Mouse (Mus musculus) E14TG2a.4 (cell line): ENCODE data around the gene Bcl7b.

ENCODE experiments used
- H3K27me3 ChIP-seq: 2 replicates; pipeline ENCODE4 v1.6.1; 2014; ENCODE audit warnings: low read length, control low read depth; ENCODE audit not compliant: insufficient read depth
- H3K36me3 ChIP-seq: 2 replicates; pipeline ENCODE4 v1.6.1; 2014; ENCODE audit warnings: low read length, control low read depth; ENCODE audit not compliant: insufficient read depth
- H3K4me1 ChIP-seq: replicated peaks from 2 replicates; pipeline ENCODE4 v1.6.1; 2014; ENCODE audit warnings: low read depth, low read length, control low read depth
- H3K4me3 ChIP-seq: replicated peaks from 2 replicates; pipeline ENCODE4 v1.5.1; 2014; ENCODE audit warnings: mild to moderate bottlenecking, low read length
- H3K9me3 ChIP-seq: 2 replicates; pipeline ENCODE4 v1.6.1; 2014; ENCODE audit warnings: low read length, control low read depth
- CTCF ChIP-seq: conservative IDR thresholded peaks from 2 replicates; pipeline ENCODE4 v1.5.1; 2014; ENCODE audit warnings: low read length
- NANOG ChIP-seq: IDR thresholded peaks from 2 replicates; pipeline ENCODE4 v1.6.1; 2014; ENCODE audit warnings: borderline replicate concordance, low read length, mixed read lengths
- POU5F1 ChIP-seq: IDR thresholded peaks from 2 replicates; pipeline ENCODE4 v1.6.1; 2014; ENCODE audit warnings: low read length, borderline replicate concordance

The Bcl7b gene

DNA sequence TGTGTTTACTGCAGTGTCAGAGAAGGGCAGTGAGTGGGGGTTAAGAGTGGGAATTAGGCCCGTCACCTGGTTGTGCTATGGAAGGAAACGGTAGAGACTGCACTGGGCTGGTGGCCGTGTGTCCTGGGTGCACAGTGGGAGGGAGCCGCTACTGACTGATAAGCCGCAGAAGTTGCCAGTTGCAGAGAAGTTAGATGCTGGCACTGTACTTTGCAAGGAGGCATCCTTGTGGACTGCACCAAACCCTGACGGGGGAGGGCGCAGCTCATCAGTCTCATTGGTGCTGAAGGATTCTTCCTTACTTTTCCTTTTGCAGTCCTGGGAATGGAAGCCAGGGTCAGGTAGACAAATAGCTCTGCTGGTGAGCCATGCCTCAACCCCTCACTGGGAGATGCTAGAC lies 6.4 kb upstream of the Bcl7b start:
- peaks cover 75% of the 10 kb centered on the region for H3K36me3 ChIP-seq
- H3K27me3 ChIP-seq, result no peaks in the 10 kb centered on the region
- H3K4me1 ChIP-seq, result peaks cover 63% of the 10 kb centered on the region
- H3K9me3 ChIP-seq, result no peaks in the 10 kb centered on the region
- TF ChIP-seq CTCF (no peak), NANOG (no peak), POU5F1 (no peak)
- H3K4me3 ChIP-seq, result no peak overlapping the region

DNA sequence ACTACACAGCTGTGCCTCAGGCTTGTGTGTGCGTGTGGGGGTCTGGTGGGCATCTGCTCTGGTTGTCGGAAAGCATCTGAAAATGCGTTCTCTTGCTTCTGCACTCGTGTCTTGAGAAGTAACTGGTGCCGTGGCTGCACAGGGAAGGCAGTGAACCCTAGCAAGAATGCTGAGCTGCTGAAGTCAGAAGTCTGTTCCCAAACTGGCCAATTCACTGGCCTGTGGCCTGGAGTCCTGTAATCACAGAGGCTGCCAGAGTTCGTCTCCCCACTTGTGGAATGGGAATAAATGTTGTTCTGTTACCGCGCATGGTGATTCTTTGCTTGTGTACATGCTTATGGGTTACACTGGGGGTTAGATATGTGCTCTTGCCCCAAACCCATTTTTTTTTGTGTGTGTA lies 5.7 kb upstream of the Bcl7b start:
- no peaks in the 10 kb centered on the region for H3K27me3 ChIP-seq
- peaks cover 71% of the 10 kb centered on the region for H3K4me1 ChIP-seq
- peaks cover 68% of the 10 kb centered on the region for H3K36me3 ChIP-seq
- H3K9me3 ChIP-seq, result no peaks in the 10 kb centered on the region
- H3K4me3 ChIP-seq, result no peak overlapping the region
- TF ChIP-seq POU5F1 (no peak), CTCF (no peak), NANOG (no peak)

DNA sequence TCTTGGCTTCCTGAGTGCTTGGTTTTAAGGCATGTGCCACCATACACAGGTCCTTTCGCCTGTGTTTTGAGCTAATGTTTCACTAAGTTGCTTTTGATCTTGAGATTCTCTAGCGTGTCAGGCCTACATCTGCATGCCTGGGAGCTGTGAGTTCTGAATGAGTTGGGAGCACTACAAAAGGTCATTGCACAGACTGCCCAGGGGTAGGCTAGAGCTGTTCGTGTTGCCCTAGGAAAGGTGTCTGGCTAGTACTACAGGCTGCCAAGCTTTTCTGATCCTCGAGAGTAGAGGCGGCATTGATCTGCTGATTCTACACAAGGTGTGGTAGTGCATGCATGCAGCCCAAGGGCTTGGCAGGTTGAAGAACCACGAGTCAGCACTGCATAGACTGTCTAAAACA lies 5.3 kb upstream of the Bcl7b start:
- H3K27me3 ChIP-seq, result no peaks in the 10 kb centered on the region
- no peak overlapping the region for H3K4me3 ChIP-seq
- no peak for TF ChIP-seq NANOG
- no peak for TF ChIP-seq CTCF
- TF ChIP-seq POU5F1, result no peak
- peaks cover 63% of the 10 kb centered on the region for H3K36me3 ChIP-seq
- no peaks in the 10 kb centered on the region for H3K9me3 ChIP-seq
- H3K4me1 ChIP-seq, result peaks cover 75% of the 10 kb centered on the region

DNA sequence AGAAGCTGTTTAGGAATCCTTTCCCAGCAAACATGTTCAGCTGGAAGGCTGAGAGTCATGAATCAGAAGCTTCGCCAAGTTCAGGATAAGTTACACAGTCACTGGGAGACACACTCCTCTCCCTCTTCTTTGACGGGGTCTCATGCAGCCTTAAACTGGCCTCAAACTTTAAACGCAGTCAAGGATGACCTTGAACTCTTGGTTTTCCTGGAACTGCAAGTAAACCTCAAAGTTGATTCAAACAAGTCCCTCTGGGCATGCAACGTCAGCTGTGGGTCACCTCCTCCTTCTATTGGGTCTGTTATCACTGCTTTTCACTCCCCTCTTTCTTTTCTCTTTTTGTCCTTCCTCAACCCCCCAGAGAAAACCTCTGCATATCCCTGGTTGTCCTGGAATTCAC lies 1.2 kb upstream of the Bcl7b start:
- TF ChIP-seq CTCF, result no peak
- no peak for TF ChIP-seq NANOG
- TF ChIP-seq POU5F1, result no peak
- Histone ChIP-seq H3K36me3 (peaks cover 45% of the 10 kb centered on the region), H3K4me1 (peaks cover 65% of the 10 kb centered on the region), H3K9me3 (no peaks in the 10 kb centered on the region), H3K27me3 (no peaks in the 10 kb centered on the region), H3K4me3 (no peak overlapping the region)

DNA sequence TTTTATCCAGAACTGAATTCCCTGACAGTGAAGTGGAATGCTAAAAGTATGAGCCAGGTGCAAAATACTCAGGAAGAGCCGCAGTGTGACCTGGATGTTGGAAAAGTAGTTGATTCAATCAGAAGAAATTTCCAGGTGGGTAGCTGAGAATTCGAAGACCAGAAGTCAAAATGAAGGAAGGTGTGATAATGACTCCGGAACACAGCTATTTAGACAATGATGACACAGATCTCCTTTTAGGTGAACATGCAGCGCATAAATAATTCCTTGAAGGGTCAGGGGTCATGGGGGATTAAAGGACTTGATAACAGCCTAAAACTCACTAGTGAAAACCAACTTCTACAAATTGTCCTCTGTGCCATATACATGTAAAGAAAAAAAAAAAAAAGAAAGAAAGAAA lies 614 bp upstream of the Bcl7b start:
- Histone ChIP-seq H3K4me1 (peaks cover 65% of the 10 kb centered on the region), H3K36me3 (peaks cover 45% of the 10 kb centered on the region), H3K9me3 (no peaks in the 10 kb centered on the region), H3K27me3 (no peaks in the 10 kb centered on the region), H3K4me3 (no peak overlapping the region)
- TF ChIP-seq NANOG (no peak), POU5F1 (no peak), CTCF (no peak)

DNA sequence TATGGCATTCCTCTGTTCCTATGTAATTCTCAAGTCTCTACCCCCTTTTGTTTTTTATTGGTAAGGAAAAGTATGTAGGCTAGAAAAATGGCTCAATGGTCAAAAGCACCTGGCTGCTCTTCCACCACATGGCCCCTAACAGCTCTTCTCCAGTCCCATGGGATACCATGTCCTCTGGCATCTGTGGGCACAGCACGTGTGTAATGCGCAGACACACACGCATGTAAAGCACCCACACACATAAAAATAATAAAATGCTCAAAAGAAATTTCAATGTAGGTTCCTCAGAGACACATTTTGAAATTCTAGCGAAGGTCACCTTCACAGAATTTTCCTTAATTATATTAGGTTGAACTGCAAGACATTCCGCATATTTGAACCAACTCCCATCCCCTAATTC lies 1.4 kb downstream of the Bcl7b start:
- TF ChIP-seq CTCF (no peak), POU5F1 (no peak), NANOG (no peak)
- H3K27me3 ChIP-seq, result no peaks in the 10 kb centered on the region
- peaks cover 78% of the 10 kb centered on the region for H3K4me1 ChIP-seq
- H3K4me3 ChIP-seq, result peak overlapping the region; percentile 91
- no peaks in the 10 kb centered on the region for H3K9me3 ChIP-seq
- H3K36me3 ChIP-seq, result peaks cover 46% of the 10 kb centered on the region

- Histone ChIP-seq H3K4me1 (peaks cover 90% of the 10 kb centered on the region), H3K36me3 (peaks cover 66% of the 10 kb centered on the region), H3K9me3 (no peaks in the 10 kb centered on the region), H3K27me3 (no peaks in the 10 kb centered on the region), H3K4me3 (no peak overlapping the region)
- TF ChIP-seq CTCF, result no peak
- no peak for TF ChIP-seq NANOG
- no peak for TF ChIP-seq POU5F1
These were observed 3.7 kb downstream of the Bcl7b start for GRCm38 (mm10) chr5:135171688-135172220.

DNA sequence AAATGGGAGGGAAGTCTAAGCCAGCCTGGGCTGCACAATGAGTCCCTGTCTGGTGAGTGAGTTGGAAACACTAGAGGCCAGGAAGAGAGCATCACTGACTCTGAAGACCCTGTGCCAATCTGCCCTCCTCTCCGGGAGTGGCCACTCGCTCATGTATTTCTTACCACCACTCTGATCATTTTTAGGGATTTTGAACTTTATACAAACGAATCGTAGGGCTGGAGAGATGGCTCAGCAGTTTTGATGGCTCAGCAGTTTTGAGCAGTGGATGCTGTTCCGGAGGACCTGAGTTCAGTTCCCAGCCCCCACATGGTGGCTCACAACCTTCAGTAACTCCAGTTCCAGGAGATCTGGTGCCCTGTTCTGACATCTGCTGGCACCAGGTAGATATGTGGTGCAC lies 4.9 kb downstream of the Bcl7b start:
- no peaks in the 10 kb centered on the region for H3K27me3 ChIP-seq
- TF ChIP-seq CTCF, result no peak
- no peak for TF ChIP-seq NANOG
- TF ChIP-seq POU5F1, result no peak
- peaks cover 89% of the 10 kb centered on the region for H3K4me1 ChIP-seq
- H3K9me3 ChIP-seq, result no peaks in the 10 kb centered on the region
- no peak overlapping the region for H3K4me3 ChIP-seq
- peaks cover 78% of the 10 kb centered on the region for H3K36me3 ChIP-seq

- TF ChIP-seq CTCF (0 out of 2 replicates have a peak, but pooled peaks have one; percentile 14), POU5F1 (no peak)
- Histone ChIP-seq H3K36me3 (peaks cover 95% of the 10 kb centered on the region), H3K4me3 (peak overlapping the region; percentile 49), H3K4me1 (peaks cover 98% of the 10 kb centered on the region), H3K27me3 (no peaks in the 10 kb centered on the region), H3K9me3 (no peaks in the 10 kb centered on the region)
These were observed 7.0 kb downstream of the Bcl7b start for GRCm38 (mm10) chr5:135175086-135175485.
